Mouse (Mus musculus): ENCODE measurements around the gene 1700001C19Rik.

- TF ChIP-seq CTCF (IDR thresholded peaks at IDR 0.05) (no peak), EP300 (IDR thresholded peaks at IDR 0.05; ENCODE audit: insufficient read depth, low read depth, low read length) (no peak), POLR2A (IDR thresholded peaks at IDR 0.05; ENCODE audit: insufficient read depth, low read depth, low read length) (no peak)
These were observed 42.7 kb upstream of the 1700001C19Rik start for GRCm38 (mm10) chr17:47479887-47480286.

Data from heart, adult 2 months (tissue).